Mouse (Mus musculus) right cerebral cortex, postnatal 10 days (tissue): ENCODE data around the gene Cfap61.

Source experiments
- DNase-seq, 2 experiments: peaks; one replicate each; pipeline ENCODE4 v3.0.0; 2021; ENCODE audit warnings: low spot score in 2 of 2

The Cfap61 gene

DNA sequence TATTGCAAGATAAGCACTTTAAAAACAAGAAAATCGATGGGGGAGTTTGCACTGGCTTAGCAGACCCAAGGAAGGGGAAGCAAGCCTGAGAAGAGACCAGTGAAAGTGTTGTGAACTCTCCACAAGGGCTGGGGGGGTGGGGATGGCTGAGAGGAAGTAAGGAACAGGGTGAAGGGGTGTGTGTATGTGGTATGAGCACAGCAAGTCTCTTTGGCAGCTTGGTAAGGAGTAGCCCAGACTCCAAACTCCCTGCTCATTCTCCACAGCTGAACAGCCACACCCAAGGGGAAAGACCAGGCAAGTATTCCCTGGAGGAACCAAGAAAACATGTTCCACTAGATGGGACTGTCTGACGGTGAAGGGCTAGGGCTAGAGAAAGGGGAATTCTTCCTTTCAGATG, 76.2 kb downstream of the Cfap61 start:
- DNase-seq: no peak

DNA sequence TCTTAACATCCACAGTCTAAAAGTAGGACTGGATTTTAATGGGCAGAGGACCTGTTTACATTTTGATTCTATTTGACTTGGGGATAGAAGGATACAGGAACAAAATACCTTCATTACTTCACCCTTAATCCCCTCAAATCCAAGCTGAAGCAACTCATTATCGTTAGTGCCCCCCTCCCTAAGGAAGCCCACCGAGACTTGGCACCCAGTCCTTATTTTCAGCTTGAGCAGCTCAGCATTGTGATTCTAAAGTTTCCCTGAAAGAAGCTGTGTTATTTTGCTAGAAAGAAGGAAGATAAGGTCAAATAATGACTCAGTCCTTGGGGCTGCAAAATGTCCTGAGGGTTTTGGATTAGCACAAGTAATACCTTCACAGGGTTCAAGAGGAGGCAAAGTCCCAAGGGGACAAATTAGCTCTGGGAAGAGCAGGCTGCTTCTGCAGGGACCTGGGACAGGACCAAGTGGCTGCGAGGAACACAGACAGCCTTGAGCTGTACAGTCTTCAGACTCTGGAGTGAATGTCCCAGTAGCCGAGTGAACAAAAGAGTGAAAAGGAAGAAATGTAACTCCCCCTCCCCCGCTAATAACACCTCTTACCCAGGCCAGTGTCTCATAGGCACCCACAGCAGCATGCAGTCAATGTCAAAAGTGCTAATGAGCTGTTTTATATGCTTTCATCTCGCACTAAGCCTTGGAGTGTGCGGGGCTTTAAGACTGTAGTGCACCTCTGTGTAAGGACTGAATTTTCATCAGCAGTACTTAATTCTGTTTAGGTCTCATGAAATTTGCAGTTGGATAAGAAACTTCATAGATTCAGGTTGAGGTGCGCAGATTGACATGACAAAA, 81.0 kb downstream of the Cfap61 start:
- no peak for DNase-seq

DNA sequence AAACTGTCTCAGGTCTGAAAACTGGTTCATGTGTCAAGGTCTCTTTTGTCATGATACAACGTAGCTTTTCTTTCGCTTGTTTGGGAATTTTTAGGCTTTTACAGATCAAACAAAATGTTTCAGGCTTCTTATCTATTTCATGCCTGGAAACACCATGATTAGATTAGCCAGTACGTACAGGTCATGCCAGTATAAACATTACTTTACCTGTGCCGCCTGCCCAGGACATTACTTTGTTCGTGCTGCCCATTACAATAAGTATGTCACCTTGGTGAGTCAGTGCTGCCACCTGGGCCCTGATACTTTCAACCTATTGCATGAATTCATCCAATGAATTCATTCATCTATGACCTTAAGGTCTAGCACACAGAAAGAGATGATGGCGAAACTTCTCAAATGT, 88.3 kb downstream of the Cfap61 start:
- DNase-seq: no peak

DNA sequence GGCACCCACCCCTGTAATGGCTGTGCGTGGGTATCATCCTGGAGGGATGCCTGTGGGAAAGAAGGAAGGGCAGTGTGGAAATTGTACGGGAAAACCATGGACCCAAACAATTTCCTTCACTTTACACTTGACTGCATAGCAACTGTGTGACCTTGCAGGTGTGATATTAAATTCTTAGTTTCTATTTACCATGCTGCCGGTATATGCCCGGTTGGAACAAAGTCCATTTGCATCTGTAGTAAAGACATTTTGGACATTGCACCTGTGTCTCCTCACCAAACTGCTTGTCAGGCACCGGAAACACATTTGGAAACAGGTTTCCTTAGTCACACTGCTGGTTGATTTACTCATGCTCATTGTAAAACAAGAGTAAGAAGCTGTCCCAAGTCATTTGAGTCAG, 109.1 kb downstream of the Cfap61 start:
- no peak for DNase-seq

DNA sequence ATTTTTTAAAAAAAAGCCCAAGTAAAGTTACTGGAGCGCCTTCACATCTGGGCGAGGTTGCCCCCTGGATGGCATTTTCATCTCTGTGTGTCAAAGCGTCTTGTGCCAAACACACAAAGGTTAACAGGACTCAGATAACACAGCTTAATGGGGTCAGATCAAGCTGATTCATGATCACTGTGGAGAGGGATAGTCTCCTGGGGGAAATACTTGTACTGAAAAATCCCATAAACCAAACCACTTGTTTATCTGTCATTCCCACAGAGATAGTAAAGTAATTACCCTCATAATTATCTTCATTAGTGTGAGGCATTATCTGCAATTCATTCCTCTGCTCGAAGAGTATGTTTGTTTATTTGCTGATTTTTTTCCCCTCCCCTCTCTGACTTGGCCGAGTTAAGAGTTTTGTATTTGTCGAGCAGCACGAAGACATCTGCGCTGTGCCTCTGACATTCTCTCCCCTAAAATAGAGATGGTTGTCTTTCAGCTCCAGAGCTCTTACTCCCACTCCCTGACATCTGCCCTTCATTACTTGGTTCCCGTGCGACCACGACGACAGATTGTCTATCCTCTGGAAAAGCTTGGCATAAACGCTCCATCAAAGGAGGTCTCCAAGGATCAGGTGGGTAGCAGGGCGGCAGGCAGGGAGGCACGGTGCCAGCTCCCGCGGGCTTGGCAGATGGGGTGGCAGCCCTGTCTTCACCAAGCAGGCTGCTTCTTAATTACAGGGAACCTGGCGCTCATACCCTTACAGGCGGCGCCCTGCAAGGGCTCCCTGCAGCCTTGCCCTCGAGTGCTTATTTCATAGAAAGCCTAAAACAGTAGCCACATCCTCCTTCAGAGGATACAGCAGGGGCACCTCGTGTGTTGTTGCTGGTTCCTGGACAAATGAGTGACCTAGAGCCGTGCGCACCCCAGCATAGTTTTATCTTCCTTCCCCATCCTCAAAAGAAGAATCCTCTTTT, 110.6 kb downstream of the Cfap61 start:
- DNase-seq: peak; percentile 57 to 67

DNA sequence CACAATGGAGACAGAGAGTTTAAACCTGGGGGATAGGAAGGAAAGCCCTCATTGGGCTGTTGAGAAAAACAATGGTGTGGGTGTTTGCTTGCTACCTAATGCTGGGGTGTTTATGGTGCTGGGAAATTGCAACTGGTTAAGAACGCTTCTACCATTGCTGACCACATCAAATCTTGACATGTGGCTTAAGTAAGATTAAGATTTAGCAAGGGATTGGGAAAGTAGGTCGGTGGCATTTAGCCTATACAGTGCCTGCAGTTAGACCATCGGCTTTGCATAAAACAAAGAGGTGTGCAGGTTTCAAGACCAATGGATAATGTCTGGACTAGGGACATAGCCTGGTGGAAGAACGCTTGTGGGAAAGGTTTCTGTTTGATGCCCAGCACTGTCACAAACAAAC, 113.1 kb downstream of the Cfap61 start:
- DNase-seq: no peak

DNA sequence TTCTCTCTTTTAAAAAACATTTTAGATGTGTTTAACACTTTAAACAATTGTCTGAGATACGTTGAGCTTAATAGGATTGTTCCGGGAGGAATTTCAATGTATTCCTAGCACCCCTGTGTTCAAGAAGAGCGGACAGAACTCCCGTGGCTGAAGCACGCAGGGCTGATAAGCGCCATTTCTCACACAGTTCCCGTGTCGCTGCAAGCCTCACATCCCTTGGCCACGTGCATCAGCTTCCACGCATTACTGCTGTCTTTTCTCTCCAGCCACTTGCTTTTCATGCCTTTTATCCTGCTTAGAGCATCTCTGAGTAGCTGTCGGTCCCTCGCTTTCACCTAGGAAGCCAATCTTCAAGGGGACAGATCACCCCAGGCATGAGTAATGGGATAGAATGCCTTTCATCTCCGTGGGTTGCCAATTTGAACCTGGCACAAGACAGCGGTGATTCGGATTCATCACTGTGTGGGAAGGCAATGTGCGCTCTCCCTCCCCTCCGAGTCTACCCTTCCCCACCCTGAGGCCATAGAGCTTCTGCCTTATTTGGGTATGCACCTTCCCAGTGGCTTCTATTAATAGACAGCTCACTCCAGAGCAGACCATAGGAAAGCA, 113.7 kb downstream of the Cfap61 start:
- DNase-seq: no peak

DNA sequence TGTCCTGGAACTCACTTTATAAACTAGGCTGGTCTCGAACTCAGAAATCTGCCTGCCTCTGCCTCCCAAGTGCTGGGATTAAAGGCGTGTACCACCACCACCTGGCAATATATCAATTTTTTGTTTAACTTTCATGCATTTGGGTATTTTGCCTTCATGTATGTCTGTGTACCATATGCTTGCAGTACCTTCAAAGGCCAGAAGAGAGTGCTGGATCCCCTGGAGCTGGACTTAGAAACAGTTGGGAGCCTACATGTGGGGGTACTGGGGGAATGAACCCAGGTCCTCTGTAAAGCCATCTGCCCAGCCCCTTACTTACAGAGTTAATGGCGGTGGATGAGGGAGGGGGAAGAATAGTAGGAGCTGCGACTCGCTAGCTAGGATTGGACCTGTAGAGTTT, 114.8 kb downstream of the Cfap61 start:
- DNase-seq: no peak

DNA sequence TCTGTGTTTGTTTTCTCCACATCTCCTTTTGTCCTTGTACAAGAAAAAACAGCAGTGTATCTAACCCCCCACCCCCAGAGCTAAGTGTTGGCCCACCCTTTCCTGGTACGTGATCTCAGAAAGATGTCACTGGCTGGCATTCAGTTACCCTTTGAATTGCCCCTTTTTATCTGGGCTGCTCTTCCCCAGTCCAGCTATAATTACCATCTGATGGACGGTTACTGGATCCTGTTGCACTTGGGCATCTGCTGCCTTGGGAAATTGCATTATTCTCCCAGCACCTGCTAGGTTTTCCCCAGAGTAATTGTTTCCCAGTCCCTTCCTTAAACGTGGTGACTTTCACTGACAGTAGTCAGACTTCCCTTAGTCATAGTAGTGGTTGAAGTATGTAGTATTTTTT, 115.5 kb downstream of the Cfap61 start:
- DNase-seq: no peak

DNA sequence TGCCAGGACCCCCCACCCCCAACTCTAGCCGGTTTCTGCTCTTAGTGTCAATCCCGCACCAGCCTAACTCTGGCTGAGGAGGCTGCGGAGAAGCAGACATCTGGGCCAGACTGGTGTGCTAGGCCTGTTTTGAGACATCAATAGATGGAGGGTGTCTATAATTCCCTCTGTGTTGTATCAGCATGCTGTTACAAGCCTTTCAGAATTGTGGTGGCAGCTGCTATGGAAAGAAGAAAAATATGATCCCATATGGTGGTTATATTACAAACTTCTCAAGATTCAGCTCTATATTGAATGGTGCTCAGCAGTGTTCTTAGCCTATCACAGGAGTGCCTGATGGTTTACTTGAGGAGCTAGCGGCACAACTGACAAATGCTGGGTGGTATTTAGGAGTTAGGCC, 116.8 kb downstream of the Cfap61 start:
- DNase-seq: peak; percentile 32 to 46

DNA sequence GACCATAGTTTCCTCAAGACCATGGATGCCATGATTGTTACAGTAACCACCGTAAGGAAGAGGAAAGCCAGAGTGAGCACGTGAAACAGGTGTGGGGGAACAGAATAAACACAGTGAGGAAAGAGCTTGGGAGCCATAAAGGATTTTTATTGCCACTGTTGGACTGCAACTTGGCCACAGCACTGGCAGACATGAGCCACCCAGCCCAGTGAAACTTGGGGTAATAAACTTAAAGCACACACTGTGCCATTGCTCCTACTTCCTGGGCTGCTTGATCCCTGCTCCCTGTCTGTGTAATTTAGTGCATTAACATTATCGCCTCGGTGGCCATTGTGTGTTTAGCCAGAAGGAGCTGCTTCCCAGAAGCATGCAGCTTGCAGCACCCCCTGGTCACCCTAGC, 122.5 kb downstream of the Cfap61 start:
- DNase-seq: no peak

DNA sequence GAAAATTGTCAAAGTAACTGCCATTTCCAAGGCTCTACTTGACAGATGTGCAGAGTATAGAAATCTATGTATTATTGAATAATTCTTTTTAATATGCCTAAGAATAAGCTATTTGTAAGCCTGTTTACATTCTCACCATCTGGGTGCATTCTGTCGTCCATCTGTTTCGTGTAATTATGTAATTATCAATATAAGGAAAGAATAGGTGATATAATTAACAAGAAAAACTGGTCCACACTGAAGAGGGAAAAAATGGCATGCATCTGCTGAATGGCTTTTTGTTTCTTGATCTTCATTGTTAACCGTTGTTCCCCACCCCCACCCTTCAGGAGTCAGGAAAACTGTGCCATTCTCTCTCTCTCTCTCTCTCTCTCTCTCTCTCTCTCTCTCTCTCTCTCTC, 124.2 kb downstream of the Cfap61 start:
- DNase-seq: no peak

DNA sequence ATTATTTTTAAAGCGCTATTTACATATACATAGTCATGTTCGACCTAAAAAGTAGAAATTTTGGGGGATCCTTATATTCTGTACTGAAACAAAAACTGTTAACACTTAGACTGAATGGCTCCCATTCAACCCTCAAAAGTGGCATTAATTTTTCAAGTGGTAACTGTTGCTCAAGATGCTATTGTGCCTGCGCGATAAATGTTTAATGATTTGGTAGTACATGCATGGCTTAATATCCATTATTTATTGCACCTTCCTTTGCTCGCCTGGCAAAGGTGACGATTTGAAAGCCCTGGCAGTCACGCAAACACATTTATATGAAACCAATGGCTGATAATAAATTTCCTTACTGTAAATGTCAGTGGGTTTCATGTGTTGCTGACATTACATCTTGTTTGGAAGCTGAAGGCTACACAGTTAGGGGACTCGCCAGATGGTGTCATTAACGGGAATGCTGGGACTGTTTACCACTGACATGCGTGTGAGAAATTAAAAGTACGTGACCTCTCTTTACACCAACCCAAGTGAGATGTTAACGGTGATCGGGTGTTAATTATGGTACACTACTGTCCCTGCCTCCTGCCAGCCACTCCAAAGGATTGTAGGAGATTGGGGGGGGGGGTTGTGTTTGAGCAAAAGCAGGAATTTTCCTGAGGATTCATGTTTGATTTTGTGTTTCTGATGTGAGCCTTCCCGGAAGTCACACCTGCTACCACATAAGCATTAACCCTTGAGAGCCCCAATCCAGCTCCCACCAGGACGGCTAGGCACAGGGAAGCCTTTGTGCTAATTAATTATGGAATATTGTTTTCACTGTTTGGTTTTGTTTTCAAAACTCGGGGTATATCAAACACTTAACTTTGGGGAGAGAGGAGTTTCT, 127.1 kb downstream of the Cfap61 start:
- DNase-seq: no peak

DNA sequence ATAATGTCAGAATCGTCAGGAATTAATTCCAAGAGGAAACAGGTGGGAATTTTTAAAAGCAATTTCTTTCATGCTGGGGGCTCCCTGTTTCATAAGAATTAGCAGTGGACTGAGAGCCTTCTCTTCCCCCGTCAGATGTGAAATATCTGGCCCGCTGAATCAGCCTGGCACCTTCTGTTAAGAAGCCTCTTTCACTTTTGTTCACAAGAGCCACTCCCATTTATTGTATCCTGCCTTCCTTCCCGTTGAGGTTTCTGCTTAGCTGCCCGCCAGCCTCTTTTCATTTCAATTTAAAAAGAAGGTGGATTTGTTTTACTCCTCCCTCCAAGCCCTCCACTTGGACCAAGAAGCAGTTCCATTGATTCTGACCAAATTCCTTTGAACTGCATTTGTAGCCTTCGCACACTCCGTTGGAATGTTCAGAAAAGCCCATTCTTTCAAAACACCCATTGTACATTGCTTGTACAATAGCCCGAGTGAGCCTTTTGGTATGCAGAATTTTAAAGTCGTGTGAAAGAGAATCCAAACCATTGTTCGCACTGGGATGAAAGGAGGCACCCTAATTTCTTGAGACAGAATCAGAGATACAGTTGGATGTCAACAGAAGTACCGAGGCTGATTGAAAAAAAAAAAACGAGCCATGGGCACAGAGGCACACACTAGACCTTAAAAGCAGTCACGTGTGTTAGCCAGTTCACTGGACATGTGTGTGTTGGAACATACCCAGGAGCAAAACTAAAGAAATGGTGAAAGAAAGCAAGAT, 127.9 kb downstream of the Cfap61 start:
- no peak for DNase-seq

DNA sequence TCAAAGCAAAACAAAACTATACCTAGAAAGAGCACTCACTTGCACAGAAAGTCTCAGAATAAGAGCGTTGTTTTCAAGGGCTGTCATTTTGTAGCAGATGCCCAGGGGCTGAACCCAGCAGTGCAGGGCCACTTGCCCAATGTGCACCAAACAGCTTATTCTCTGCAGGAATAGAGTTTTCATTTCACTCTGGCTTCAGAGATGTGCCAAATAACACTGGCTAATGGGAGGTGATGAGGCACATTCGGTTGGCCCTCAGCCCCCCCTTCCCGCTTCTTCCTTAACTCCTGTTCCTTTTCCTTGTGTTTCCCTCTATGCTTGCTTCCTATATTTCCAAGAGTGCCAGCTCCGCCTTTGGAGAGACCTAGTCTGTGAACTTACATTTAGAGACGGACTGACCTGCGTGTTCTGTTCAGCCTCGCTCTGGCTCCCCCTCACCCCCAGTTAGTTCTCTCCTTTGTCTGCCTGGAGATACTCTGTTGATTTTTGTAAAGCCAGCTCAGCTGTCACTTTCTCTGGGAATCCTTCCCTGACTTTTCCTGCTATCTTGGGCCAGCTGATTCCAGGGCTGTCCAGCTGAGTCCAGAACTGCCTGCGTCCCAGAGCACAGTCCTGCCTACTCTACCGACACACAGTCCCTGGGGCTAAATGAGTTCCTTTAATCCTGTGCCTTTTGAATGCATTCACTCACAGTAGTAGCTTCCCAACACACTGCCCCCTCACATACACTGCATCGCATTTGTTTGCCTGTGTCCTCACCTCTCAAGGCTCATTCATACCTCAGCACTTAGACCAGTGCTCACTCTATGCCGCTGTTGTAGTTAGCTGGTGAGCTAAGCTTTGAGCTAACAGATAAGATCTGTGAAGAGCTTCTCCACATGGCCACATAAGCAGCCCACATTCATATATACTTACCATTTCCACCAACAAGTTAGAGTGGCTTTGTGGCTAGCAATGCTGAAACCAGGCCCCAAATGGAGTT, 128.8 kb downstream of the Cfap61 start:
- no peak for DNase-seq

DNA sequence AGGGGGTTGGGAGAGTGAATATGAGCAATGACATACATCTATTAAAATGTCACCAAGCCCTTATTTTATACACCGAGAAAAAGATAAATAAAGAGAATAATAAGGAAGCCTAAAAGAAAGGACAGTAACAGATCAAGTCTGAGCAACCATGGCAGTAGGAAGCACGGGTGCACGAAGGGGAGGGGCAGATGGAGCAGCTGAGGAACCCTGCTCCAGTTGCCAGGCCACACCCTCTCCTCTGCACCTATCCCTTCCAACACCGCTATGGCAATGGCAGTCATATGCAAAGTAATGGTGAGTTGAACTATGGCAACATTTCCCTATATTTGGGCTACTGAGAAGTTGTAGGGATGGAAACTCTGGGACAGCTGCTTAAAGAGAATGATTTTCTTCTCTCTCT, 132.8 kb downstream of the Cfap61 start:
- no peak for DNase-seq

DNA sequence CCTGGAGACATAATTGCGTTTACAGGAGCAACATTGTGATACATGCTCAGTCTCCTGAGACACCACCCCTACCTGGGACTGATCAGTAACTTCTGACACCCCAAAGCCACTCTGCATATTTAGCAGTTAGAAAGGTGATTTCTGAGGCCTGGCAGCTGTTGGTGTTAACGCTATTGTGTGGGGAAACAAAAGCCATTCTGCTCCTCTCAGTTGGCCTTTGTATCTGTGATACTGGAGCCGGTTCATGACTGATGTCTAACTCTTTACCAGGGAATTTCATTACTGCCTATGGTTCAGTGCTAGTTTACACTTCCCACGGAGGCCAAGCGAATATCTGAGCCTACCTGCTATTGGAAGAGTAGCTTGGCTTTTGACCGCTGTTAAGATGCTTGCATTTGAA, 138.7 kb downstream of the Cfap61 start:
- no peak for DNase-seq

DNA sequence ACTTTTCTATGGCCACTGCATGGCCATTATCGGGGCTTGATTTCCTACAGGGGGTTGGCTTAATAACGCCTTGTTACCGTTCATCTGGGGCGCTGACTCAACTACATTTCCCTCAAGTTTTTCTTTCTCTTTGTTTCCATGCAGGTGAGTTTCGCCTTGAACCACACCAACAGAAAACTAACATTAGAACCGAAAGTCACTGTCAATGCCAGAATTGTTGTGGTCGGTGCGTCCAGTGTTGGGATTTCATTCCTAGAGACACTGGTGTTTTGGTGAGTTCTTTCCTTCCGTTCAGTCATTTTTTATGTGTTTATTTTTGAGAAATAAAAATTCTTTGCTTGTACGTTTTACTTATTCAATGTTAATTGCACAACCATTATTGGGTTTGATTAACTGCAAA, 142.5 kb downstream of the Cfap61 start:
- no peak for DNase-seq

DNA sequence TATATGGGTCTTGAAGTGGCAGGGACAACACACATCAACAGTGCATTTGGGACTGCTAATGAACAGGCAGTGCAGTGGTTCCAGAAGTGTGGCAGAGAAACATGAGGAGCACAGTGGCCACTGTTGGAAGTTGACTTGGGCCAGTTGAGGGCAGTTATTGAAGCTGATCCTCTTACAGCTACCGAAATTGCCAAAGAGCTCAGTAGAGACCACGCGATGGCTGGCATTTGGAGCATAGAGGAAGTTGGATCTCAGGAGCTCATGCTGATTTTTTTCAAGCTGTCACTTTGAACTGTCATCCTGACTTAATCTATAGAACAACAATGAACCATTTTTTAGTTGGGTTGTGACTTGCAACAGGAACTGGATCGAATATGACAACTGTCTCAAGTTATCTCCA, 145.7 kb downstream of the Cfap61 start:
- no peak for DNase-seq
